Mouse (Mus musculus) forebrain, embryonic 14.5 days (tissue): ENCODE measurements around the gene Sik1. TPM values are rescaled to one million over a fixed set of nuclear protein-coding genes. Genes with fewer than 3 reads are reported as not detected.
A peak's percentile ranks its signal among the peaks of the same experiment; 100 is the strongest.

ENCODE experiments used
- ATAC-seq: fragments of 200-750 bp; cut with Nextera tagmentation; 2 replicates; pipeline ENCODE4 v1.8.0; 2017; ENCODE audit warnings: mild to moderate bottlenecking, moderate library complexity
- DNase-seq: peaks from one replicate; pipeline ENCODE4 v3.0.0-alpha.2; 2015; ENCODE audit warnings: low spot score
- H3K27ac ChIP-seq: fragments of 300-500 bp; sonication (generic); 2 replicates; pipeline ENCODE4 v1.5.1; 2014; ENCODE audit warnings: low read depth, mild to moderate bottlenecking, control low read depth, low read length, moderate library complexity
- H3K27me3 ChIP-seq: fragments of 300-500 bp; sonication (generic); replicated peaks from 2 replicates; pipeline ENCODE4 v1.6.1; 2014; ENCODE audit warnings: low read length, control low read depth, mixed read lengths; ENCODE audit not compliant: control insufficient read depth, insufficient read depth
- H3K36me3 ChIP-seq: fragments of 300-500 bp; sonication (generic); 2 replicates; pipeline ENCODE4 v1.6.1; 2014; ENCODE audit warnings: low read length, control low read depth; ENCODE audit not compliant: control insufficient read depth, insufficient read depth
- H3K4me1 ChIP-seq: fragments of 300-500 bp; sonication (generic); 2 replicates; pipeline ENCODE4 v1.6.1; 2014; ENCODE audit warnings: antibody characterized with exemption, low read length, control low read depth; ENCODE audit not compliant: control insufficient read depth, insufficient read depth
- H3K4me2 ChIP-seq: fragments of 300-500 bp; sonication (generic); 2 replicates; pipeline ENCODE4 v1.6.1; 2014; ENCODE audit warnings: mild to moderate bottlenecking, control low read depth, low read length
- H3K4me3 ChIP-seq: fragments of 300-500 bp; sonication (generic); 2 replicates; pipeline ENCODE4 v1.5.1; 2014; ENCODE audit warnings: low read depth, low read length, control low read depth
- H3K9ac ChIP-seq: fragments of 300-500 bp; sonication (generic); 2 replicates; pipeline ENCODE4 v1.6.1; 2014; ENCODE audit warnings: mild to moderate bottlenecking, low read length, control low read depth, moderate library complexity
- H3K9me3 ChIP-seq: fragments of 300-500 bp; sonication (generic); replicated peaks from 2 replicates; pipeline ENCODE4 v1.6.1; 2016; ENCODE audit warnings: low read length, control low read depth, mixed read lengths; ENCODE audit not compliant: control insufficient read depth
- WGBS: fragments of 180-500 bp; shearing (Covaris S2); extraction: QIAGEN DNeasy Blood & Tissue Kit; methylation state at CpG from one replicate; pipeline ENCODE4 v1.1.7; 2014; 5-methylcytosine and 5-hydroxymethylcytosine counted together
- polyA plus RNA-seq: library from polyadenylated mRNA; unstranded; fragments of >200 nt; fragmentation: Nextera tagmentation; extraction: Ambion mirVana; gene quantifications from 2 replicates; pipeline ENCODE4 v1.2.1, GENCODE M21; 2014

The Sik1 gene
- polyA plus RNA-seq, 1 experiment from 2014 or later = 12.2 TPM

DNA sequence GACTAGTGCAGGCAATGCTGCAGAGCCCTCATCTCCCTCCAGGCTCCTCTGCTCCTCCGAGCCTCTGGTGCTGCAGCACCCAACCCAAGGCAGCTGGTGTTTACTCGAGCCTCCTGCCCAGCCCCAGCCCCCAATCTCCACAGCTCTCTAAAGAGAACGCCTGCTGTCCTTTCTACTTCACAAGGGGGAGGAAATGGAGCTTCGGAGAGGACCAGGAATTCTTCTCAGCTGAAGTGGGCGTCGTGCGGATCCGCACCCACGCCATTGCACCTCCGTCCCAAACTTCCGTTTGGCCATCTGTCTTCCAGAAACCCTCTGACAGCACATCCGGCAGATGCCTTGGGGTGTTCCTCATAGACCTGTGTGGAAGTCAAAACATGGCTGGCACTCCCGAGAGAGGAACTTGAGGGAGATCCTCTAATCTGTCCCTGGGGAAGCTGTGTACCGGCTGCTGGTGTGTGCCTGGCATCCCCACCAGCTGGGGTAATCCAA is 22.1 kb upstream of the Sik1 start:
- Histone ChIP-seq H3K4me1 (peaks cover 6% of the 10 kb centered on the region; the same call in 1 of the 2 replicates), H3K27me3 (no peaks in the 10 kb centered on the region), H3K36me3 (no peaks in the 10 kb centered on the region), H3K27ac (no peak overlapping the region), H3K9ac (no peak overlapping the region), H3K4me2 (no peak overlapping the region), H3K4me3 (no peak overlapping the region), H3K9me3 (no peaks in the 10 kb centered on the region)
- ATAC-seq (peak; percentile 29; the same call in 1 of the 2 replicates), DNase-seq (peak; percentile 29)
- 67% methylated on average over 14 of the region's 14 CpGs for WGBS

DNA sequence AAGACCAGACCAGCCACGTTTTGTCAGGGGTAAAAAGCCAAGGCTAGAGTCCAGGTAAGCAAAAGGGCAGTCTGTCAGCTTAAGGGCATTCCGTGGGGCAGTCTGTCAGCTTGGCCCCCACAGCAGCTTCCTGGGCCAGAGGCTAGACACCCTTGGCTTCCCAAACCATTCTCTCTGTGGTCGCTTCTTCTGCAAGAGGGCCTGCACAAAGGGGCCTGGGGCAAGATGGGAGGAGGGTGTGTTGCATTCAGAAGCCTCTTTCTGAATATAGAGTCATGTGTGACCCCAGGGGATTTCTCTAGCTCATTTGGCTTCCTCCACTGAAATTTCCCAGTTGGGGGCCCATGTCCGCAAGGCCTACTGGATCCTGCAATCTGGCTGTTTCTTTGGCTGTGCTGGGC is 21.6 kb upstream of the Sik1 start:
- Histone ChIP-seq H3K9ac (no peak overlapping the region), H3K9me3 (no peaks in the 10 kb centered on the region), H3K4me2 (no peak overlapping the region), H3K27ac (no peak overlapping the region), H3K4me3 (no peak overlapping the region), H3K27me3 (no peaks in the 10 kb centered on the region), H3K4me1 (peaks cover 6% of the 10 kb centered on the region; the same call in 1 of the 2 replicates), H3K36me3 (no peaks in the 10 kb centered on the region)
- ATAC-seq (no peak), DNase-seq (no peak)
- WGBS = 70% methylated on average over 4 of the region's 4 CpGs

DNA sequence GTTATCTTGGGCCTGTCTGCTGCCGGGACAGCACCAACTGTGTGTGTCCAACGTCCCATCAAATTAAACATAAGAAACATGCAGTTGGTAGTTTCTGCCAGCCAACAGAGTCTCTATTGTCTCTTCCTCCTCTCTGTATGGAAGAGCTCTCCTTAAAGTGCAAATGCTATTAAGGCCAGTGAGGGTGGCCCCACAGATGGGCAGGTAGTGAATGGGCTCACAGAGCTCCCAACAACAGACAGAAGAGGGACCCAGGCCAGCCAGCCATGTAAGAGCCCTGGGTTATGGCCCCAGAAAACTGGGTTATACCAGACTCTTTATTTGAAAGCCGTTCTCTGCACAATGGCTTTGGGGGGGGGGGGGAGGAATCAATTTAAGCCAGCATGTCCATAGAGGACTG is 21.2 kb upstream of the Sik1 start:
- no peak overlapping the region for H3K4me3 ChIP-seq
- H3K9ac ChIP-seq = no peak overlapping the region
- 42% methylated on average over 3 of the region's 3 CpGs for WGBS
- no peak overlapping the region for H3K4me2 ChIP-seq
- H3K9me3 ChIP-seq = no peaks in the 10 kb centered on the region
- H3K4me1 ChIP-seq = peaks cover 6% of the 10 kb centered on the region; the same call in 1 of the 2 replicates
- no peaks in the 10 kb centered on the region for H3K36me3 ChIP-seq
- ATAC-seq (no peak), DNase-seq (no peak)
- H3K27ac ChIP-seq = no peak overlapping the region
- H3K27me3 ChIP-seq = no peaks in the 10 kb centered on the region

DNA sequence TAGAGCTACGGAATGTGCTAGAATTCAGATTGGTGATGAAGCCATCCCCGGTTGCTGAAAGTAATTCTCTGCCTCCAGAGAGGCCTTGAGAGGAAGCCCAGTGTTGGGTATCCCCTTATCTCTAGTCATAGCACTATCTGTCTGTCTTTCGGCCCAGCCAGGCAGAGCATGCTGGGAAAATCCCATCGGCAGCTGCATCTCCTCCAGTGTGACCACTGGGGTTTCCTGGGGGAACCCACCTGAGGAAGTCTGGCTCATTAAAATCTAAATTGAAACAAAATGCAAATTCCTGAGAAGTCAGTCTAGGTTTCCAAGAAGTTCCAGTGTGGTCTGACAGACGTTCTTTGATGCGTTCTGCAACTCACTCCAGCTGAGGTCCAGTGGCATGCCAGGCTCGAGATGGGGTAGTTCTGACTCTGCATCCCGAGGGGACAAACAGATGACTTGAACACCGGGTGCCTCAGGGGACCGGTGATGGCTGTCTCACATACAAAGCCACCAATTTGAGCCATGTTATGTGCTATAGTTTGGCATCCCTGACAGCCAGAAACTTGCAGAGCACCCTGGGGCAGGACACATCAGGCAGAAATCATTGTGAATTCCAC is 19.8 kb upstream of the Sik1 start:
- H3K9me3 ChIP-seq = no peaks in the 10 kb centered on the region
- H3K27me3 ChIP-seq = no peaks in the 10 kb centered on the region
- no peak overlapping the region for H3K4me2 ChIP-seq
- ATAC-seq (no peak), DNase-seq (no peak)
- H3K4me1 ChIP-seq = peaks cover 6% of the 10 kb centered on the region; the same call in 1 of the 2 replicates
- no peaks in the 10 kb centered on the region for H3K36me3 ChIP-seq
- WGBS = 82% methylated on average over 10 of the region's 10 CpGs
- H3K9ac ChIP-seq = no peak overlapping the region
- no peak overlapping the region for H3K4me3 ChIP-seq
- H3K27ac ChIP-seq = no peak overlapping the region

DNA sequence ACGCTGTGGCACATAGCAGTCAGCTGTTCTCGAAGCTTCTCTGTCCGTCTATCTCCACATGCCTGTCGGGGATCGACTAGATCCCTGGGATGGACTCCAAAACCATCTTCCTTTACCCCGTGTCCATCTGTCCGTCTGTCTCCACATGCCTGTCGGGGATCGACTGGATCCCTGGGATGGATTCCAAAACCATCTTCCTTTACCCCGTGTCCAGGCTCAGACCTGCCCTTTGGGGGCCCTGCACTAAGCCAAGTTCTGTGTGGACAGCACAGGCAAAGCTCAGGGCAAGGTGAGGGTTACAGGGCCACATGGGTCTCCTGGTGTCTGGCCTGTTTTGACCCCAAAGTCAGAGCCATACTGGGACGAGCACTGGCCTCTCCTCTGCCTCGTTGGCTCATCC is 19.1 kb upstream of the Sik1 start:
- Histone ChIP-seq H3K27me3 (no peaks in the 10 kb centered on the region), H3K36me3 (no peaks in the 10 kb centered on the region), H3K9me3 (no peaks in the 10 kb centered on the region), H3K27ac (no peak overlapping the region), H3K9ac (no peak overlapping the region), H3K4me1 (peaks cover 6% of the 10 kb centered on the region; the same call in 1 of the 2 replicates), H3K4me3 (no peak overlapping the region), H3K4me2 (no peak overlapping the region)
- DNase-seq = no peak
- WGBS = 90% methylated on average over 12 of the region's 12 CpGs
- ATAC-seq = no peak

DNA sequence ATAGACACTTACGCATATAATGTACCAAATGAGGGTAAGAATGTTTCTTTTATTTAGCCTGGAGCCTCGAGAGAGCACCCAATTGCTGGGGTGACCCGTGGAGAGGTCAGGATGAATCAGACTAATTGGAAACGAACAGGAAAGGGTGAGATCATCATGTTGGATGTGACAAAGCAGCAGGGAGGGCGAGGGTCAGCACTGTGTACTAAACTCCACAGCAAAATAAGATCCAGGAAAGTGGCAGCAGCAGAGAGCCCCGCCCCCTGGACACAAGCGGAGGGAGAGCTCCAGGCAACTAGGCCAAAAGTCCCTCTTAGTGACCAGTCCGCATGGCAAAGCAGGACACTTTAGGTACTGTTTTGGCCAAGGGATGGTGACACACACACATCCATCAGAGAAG is 18.4 kb upstream of the Sik1 start:
- no peak overlapping the region for H3K9ac ChIP-seq
- no peak overlapping the region for H3K27ac ChIP-seq
- no peaks in the 10 kb centered on the region for H3K36me3 ChIP-seq
- H3K4me2 ChIP-seq = no peak overlapping the region
- H3K9me3 ChIP-seq = no peaks in the 10 kb centered on the region
- DNase-seq (no peak), ATAC-seq (no peak)
- H3K27me3 ChIP-seq = no peaks in the 10 kb centered on the region
- H3K4me3 ChIP-seq = no peak overlapping the region
- H3K4me1 ChIP-seq = peaks cover 6% of the 10 kb centered on the region; the same call in 1 of the 2 replicates
- 61% methylated on average over 8 of the region's 8 CpGs for WGBS

DNA sequence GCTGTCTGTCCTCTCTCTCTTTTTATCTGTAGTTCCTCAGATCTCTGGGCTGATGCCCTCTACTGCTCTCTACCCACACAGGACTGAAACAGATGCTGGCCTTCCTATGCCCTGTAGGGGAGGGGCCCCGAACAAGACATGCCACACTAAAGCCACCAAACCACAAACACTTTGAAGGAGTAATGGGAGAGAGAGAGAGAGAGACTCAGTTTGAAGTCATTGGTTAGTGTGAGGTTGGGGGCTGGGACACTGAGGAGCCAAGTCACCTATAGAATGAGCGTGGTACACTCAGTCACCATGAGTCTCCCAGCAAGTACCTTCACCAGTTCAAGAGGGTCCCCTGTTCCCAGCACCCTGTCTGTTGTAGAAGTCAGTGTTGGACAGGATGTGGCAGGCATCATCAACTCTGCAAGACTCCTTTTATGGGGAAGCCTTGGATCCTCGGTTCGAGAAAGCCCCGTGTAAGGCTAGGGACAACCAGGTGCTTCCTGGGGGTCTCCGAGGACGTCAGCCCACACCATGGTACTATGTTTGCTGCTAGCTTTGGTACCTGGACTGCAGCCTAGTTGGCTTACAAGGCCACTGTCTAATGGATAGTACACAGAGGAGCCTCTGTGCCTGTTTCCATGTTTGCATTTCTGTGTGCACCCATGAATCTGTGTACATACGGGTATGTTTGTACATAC is 17.7 kb upstream of the Sik1 start:
- Histone ChIP-seq H3K36me3 (no peaks in the 10 kb centered on the region), H3K4me1 (peaks cover 6% of the 10 kb centered on the region; the same call in 1 of the 2 replicates), H3K27ac (no peak overlapping the region), H3K9ac (no peak overlapping the region), H3K9me3 (no peaks in the 10 kb centered on the region), H3K4me2 (no peak overlapping the region), H3K4me3 (no peak overlapping the region), H3K27me3 (no peaks in the 10 kb centered on the region)
- ATAC-seq (no peak), DNase-seq (no peak)
- 86% methylated on average over 8 of the region's 8 CpGs for WGBS

DNA sequence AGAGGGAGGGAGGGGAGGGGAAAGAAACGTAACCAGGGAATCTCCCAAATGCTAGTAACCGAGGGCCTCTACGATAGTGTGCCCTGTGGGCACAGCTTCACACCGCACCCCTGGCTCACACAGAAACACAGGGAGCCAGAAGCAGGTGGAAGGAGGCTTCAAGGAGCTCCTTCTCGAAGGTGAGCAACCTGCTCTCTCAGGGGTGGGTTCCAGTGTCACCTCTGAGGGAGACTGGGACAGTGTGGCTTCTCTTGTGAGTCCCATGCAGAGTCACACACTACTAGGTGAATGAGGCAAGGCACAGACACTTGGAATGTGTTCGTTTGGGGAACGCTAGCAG is 17.2 kb upstream of the Sik1 start:
- Histone ChIP-seq H3K36me3 (no peaks in the 10 kb centered on the region), H3K9me3 (no peaks in the 10 kb centered on the region), H3K4me3 (no peak overlapping the region), H3K4me1 (peaks cover 6% of the 10 kb centered on the region; the same call in 1 of the 2 replicates), H3K4me2 (no peak overlapping the region), H3K27ac (no peak overlapping the region), H3K9ac (no peak overlapping the region), H3K27me3 (no peaks in the 10 kb centered on the region)
- DNase-seq (no peak), ATAC-seq (no peak)
- WGBS = 76% methylated on average over 7 of the region's 7 CpGs
